Mouse (Mus musculus) thymus, postnatal 10 days (tissue): ENCODE results near the gene BC004004.
A peak's percentile ranks its signal among the peaks of the same experiment; 100 is the strongest.
"Not testable (repeated sequence)": the region's sequence is repeated elsewhere in the genome, so short reads cannot be mapped to it uniquely, and the experiment has no call there.

Source experiments
- DNase-seq, 2 experiments: peaks; one replicate each; pipeline ENCODE4 v3.0.0; 2021; ENCODE audit warnings: low spot score in 2 of 2

The BC004004 gene

DNA sequence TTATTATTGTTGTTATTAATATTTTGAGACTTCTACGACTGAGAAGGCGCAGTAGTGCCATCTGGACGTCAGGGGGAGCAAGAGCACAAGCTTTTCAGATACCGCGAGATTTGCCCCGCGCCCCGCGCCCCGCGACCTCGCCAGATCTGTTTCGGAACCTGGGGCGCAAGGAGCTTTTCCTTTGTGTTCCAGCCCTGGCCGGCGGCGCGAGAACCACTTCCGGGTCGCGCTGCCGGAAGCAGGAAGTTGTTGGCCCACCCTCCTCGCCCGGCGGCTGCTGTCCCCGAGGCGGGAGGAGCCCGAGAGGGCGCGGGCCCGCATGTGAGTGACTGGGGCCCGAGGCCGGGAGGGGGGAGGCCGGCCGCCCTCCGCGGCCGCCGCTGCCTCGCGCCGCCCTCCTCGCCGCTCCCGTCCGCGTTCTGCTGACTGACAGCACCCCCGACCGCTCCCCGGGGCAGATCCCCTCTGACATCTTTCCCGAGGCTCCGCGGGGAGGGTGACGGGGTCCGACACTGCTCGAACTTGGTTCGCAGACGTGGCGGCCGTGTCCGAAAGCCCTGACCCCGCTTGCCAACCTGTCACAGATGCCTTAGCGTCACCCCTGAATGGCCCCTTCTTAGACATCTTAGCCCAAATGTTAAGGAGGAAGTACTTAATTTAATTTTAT lies at the start of gene BC004004:
Gene BC004004 (plus strand): TSS at position 107 of the 667 bp plus-strand sequence.
- DNase-seq, result peak; percentile 93 to 95

DNA sequence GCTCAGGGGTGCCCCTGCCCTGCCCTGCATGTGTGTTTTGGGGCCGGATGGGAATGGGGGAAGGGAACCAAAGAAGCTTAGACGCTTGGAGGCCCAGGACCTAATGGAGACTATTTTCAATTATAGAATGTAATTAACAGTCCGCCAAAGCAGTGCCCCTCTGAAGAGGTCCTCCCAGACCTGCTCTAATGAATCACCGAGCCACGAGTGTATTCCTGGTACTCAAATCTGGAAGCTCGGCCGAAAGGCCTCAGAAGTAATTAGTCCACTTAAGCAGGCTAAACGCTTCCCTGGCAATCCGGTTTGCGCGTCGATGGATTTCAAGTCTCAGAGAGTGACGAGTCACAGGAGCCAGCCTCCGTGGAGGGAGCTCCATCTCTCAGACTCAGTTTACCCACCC lies 48.0 kb upstream of the BC004004 start:
- no peak for DNase-seq

- no peak for DNase-seq
Observed at GRCm38 (mm10) chr17:29231109-29231508, 37.5 kb upstream of the BC004004 start.

DNA sequence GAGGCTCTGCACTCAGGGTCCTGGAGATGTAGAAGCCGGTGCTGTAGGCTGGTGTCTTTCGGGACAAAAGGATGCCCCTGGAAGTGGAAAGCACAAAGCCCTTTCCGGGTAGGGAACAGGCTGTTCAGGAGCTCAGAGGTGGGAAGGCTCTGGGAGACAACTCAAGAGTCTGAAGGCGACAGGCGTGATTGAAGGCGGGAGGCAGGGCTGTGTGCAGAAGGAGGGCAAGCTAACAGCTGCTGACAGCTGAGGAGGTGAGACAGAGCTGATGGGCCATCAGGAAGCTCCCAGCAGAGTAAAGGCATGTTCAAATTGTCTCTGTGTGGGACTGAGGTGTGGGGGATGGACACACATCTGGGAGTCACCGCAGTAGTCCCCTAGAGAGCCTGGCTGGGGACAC lies 32.5 kb upstream of the BC004004 start:
- DNase-seq, result no peak

DNA sequence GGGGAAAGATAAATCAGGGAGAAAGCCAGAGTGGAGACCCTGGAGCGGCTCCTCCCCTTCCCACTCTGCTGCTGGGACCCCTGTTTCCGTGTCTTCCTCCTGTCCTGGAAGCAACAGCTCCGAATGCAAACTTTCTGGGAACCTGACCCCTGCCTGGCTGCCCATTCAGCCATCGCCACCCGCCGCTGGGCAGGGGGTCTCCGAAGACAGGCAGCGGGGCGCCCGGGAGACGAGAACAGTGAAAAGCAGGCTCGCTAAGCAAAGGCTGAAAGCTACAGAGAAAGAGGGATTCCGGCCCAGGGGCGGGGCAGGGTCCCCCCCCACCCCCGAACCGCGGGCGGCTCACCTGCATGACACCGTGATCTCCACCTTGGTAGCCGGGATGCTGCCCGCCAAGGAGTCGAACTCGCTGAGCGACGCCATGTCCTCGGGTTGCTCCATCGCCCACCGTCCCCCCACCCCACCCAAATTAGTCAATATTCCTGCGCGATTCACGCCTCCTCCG lies 31.3 kb upstream of the BC004004 start:
- DNase-seq, result no peak

- no peak for DNase-seq
Observed at GRCm38 (mm10) chr17:29237772-29238420, 30.7 kb upstream of the BC004004 start, which contains the start of gene Cpne5. TSS of gene Cpne5 (minus strand) at chr17:29238167.

DNA sequence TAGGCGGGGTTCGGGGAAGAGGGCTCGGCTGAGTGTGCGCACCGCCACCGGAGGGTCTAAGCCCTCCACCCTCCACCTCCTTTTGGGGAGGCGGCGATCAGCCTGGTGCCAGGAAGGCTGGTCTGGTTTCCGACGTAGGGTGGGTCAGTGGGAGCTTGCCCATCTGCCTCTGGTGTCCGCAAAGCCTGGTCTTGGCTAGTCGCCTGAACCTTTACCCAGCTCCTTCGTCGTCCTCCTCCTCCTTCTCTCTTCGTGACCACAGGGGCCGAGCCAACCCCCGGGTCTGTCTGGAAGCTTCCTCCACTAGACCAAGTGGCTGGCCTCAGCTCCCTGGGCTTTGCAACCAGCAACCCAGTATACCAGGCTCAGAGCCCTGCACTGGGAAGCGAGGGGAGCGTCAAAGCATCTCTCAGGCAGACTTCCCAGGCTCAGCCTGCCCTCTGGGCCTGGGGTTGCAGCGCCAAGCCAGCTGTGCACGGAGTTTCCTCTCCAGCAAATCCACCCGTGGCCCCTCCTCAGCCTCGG lies 30.1 kb upstream of the BC004004 start:
- DNase-seq, result no peak

GRCm38 (mm10) chr17:29244912-29245311 lies 23.7 kb upstream of the BC004004 start:
- no peak for DNase-seq

DNA sequence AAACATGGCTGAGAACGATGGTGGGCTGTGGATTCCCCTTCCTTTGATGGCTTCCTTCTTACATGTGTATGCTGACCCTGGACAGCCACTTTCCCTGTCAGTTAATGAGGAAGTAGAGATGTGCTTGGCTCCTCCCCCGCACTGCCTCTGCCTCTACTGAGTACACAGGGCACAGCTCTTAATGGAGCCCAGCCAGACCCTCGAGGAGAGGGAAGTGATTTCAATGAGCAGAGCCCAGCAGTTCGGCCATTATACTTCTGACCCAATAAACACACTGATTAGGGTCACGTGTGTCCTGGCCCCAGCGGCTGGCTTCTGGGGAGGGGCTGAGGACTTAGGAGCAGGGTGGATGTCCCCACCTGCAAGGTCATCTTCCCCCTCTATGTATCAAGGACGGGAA lies 22.9 kb upstream of the BC004004 start:
- no peak for DNase-seq

- peak in 1 of 2 experiments; percentile 40 for DNase-seq
Observed at GRCm38 (mm10) chr17:29246602-29247001, 22.0 kb upstream of the BC004004 start.

- no peak for DNase-seq
Observed at GRCm38 (mm10) chr17:29247881-29248280, 20.7 kb upstream of the BC004004 start.

DNA sequence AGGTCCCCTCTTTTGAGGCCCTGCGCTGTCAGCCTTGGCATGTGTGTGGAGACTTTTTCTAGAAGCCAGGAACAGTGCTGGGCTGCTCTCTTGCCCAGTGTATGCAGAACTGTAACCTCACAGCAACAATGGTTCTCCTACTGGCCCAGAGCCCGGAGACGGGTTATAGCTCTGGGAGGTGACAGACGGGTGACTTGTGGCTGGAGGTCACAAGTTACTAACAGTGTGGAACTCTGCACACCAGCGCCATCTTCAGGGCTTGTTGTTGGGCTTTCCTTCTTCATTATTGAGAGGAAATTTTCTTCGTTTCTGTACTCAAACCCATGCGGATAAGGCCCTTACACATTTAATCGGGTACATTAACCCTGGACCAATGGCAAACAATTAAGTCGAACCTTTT lies 19.1 kb upstream of the BC004004 start:
- no peak for DNase-seq

- not testable (repeated sequence) for DNase-seq
Observed at GRCm38 (mm10) chr17:29251006-29251405, 17.6 kb upstream of the BC004004 start.

GRCm38 (mm10) chr17:29251608-29252390 lies 16.8 kb upstream of the BC004004 start:
- DNase-seq, result no peak

GRCm38 (mm10) chr17:29253236-29253635 lies 15.4 kb upstream of the BC004004 start:
- DNase-seq, result no peak

DNA sequence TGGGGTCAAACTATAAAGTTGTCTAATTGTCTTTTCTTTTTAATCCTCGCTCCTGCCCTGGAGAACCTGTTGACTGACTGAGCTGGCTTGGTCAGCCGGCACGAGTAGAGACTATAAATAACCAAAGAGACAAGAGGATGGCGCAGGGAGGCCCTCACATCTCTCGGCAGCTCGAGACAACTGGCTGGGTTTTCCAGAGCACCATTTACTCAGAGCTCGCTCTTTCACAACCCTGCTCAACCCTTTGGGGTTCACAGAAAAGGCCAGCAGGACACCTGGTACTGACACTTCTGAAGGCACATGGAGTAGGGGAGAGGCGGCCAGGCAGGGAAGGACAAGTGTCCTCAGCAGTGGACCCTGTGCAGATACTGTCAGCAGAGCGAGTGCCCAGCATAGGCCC lies 14.9 kb upstream of the BC004004 start:
- no peak for DNase-seq

DNA sequence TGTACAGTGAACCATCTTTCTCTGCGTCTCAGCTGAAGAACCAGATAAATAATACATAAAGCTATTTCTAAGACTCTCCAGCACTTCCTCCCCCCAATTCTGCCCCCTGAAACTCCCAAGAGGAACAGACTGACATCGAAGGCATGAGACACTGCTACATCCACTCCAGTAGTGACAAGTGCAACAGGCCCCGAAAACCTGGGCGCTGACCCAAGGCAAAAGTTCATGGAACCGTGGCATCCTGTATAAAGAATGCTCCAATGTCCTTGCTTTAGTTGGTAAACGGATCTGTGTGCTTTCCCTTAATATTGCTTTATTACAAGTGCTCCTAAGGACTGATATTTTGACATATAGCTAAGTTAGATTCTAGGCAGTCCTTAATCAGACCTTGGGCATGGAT lies 13.8 kb upstream of the BC004004 start:
- DNase-seq, result not testable (repeated sequence)

DNA sequence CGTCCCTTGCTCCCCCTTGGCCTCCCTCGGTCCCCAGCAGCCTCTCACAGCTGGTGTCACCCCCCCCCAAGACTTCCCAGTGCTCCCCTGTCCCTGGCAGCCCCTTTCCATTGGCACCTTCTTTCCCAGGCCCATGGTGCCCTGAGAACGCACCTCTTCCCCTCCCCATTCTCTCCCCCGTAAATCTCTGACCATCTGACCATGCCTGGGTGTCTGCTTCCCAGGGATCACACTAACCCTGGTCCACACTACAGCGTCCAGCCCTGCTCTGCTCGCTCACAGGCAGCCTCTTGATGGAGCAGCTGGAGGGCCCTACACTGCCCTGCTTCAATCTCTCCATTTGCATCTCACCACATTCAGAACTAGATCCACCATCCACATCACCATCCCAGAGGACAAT lies 12.1 kb upstream of the BC004004 start:
- no peak for DNase-seq

DNA sequence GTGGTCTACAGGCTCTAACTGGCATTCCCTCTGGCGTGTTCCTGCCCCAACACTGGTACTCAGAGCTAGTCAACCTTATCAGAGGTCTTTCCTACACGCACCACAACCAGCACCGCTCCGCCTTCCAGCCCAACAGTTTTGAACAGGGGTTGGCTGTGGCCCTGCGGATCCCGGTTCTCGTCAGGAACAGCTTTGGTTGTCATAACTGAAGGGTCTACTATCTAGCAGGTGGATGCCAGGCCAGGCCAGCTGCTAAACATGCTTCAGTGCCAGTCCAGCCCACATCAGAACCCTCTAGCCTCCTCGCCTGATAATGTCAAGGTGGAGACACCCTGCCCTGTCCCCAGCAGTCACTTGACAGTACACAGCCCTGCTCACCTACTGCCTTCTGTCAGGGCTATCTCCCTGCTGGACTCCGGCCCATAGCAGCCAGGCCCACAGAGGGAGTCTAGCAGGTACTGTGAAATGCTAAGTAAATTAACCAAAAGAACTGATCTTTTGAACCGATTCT lies 11.5 kb upstream of the BC004004 start:
- DNase-seq, result no peak

DNA sequence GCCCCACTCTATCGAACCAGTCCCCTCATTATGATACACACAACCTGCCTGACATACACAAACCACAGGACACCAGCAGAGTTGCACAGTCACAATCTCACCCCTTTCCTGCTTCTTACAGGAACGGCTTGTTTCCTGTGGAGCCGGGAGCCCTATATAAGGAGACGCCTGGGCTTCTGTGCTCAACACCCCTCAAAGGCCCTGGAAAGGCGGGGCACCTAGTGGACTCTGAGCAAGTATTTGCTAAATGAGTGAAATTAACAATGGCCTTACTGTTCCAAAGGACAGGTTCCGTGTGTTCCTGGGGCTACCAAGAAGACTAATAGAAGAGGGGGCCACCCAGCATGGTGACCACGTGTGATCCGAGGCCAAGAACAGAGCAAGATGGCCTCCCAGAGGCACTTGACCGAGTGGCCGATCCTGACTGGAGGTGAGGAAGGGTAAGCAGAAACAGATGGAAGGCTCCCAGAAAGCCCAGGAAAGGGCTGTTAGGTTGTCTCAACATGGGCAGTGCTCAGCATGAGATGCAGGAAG lies 10.5 kb upstream of the BC004004 start:
- no peak for DNase-seq

GRCm38 (mm10) chr17:29258921-29259320 lies 9.7 kb upstream of the BC004004 start:
- DNase-seq, result no peak

GRCm38 (mm10) chr17:29259489-29259888 lies 9.1 kb upstream of the BC004004 start:
- peak; percentile 54 to 86 for DNase-seq
